In genomic region chr2:27474621-27475484, GRCm38 (mm10) we compare ENCODE assay signal across 8 mouse cellular contexts. TPM values are rescaled to one million over a fixed set of nuclear protein-coding genes. Genes with fewer than 3 reads are reported as not detected.
DNase-seq lines count a peak whose midpoint lies in the region; ATAC-seq and TF ChIP-seq lines count a peak whose summit lies in the region.

No protein-coding gene starts in this region.

- H3K27me3 ChIP-seq in megakaryocyte, embryonic 14.5 days (replicated peaks) = no peaks in the 10 kb centered on the region
- H3K27me3 ChIP-seq in intestine, embryonic 15.5 days (replicated peaks) = no peaks in the 10 kb centered on the region
- no peaks in the 10 kb centered on the region for H3K27me3 ChIP-seq in liver, postnatal 0 days (ENCODE audit: insufficient read depth, low read length)

- H3K9me3 ChIP-seq in megakaryocyte, embryonic 14.5 days = no peaks in the 10 kb centered on the region
- H3K9me3 ChIP-seq in intestine, embryonic 15.5 days = no peaks in the 10 kb centered on the region
- H3K9me3 ChIP-seq in liver, postnatal 0 days (ENCODE audit: low read length) = no peaks in the 10 kb centered on the region

- intact Hi-C loops in gastrocnemius, postnatal 36 days (cut with DNase I) = loop anchor here (2.0 kb wide), 1 partner anchor 40 kb away; the partner anchor contains the start of gene Wdr5

- no peak for TF ChIP-seq EP300 in liver, postnatal 0 days (IDR thresholded peaks at IDR 0.05; ENCODE audit: low read depth)

- no peak for TF ChIP-seq CTCF in liver, postnatal 0 days (IDR thresholded peaks at IDR 0.05; ENCODE audit: low read depth)

- peak overlapping the region; percentile 96 for H3K27ac ChIP-seq in intestine, embryonic 15.5 days
- peak overlapping the region; percentile 93 for H3K27ac ChIP-seq in liver, postnatal 0 days (ENCODE audit: low read depth)

- H3K9ac ChIP-seq in intestine, embryonic 15.5 days = peak overlapping the region; percentile 99
- peak overlapping the region; percentile 88 for H3K9ac ChIP-seq in liver, postnatal 0 days (replicated peaks)

- peaks cover 35% of the 10 kb centered on the region for H3K36me3 ChIP-seq in megakaryocyte, embryonic 14.5 days (replicated peaks; ENCODE audit: low read length)
- H3K36me3 ChIP-seq in intestine, embryonic 15.5 days = peaks cover 4% of the 10 kb centered on the region
- H3K36me3 ChIP-seq in liver, postnatal 0 days (replicated peaks; ENCODE audit: insufficient read depth, low read length) = 0 out of 2 replicates have a peak, but pooled peaks cover 5% of the 10 kb centered on the region

- H3K4me2 ChIP-seq in intestine, embryonic 15.5 days (replicated peaks) = peak overlapping the region; percentile 75
- H3K4me2 ChIP-seq in liver, postnatal 0 days (ENCODE audit: low read depth, low read length) = peak overlapping the region; percentile 90

- under 1% methylated on average over 82 of the region's 84 CpGs for WGBS in intestine, embryonic 15.5 days
- 3% methylated on average over 75 of the region's 84 CpGs for WGBS in liver, postnatal 0 days (ENCODE audit: insufficient replicate concordance)

- peak; percentile 55 for DNase-seq in cerebellum, adult 9-10 months
- DNase-seq in gastrocnemius, postnatal 36 days = peak; percentile 40 to 44
- DNase-seq in liver, postnatal 0 days = peak; percentile 49
- peak; percentile 57 for DNase-seq in retina, embryonic 14.5 days (ENCODE audit: low spot score)
- peak; percentile 60 for DNase-seq in urinary bladder, postnatal 14 days (ENCODE audit: low spot score)

- peaks cover 83% of the 10 kb centered on the region for H3K4me1 ChIP-seq in megakaryocyte, embryonic 14.5 days
- H3K4me1 ChIP-seq in intestine, embryonic 15.5 days (replicated peaks) = peaks cover 47% of the 10 kb centered on the region
- peaks cover 51% of the 10 kb centered on the region for H3K4me1 ChIP-seq in liver, postnatal 0 days (ENCODE audit: insufficient read depth)

- no peak for ATAC-seq in megakaryocyte, adult 5-6 weeks (ENCODE audit: poor library complexity, severe bottlenecking)
- ATAC-seq in intestine, embryonic 15.5 days = peak; percentile 44
- ATAC-seq in liver, postnatal 0 days = peak; percentile 16

- H3K4me3 ChIP-seq in megakaryocyte, embryonic 14.5 days (replicated peaks) = peak overlapping the region; percentile 95
- peak overlapping the region; percentile 99 for H3K4me3 ChIP-seq in intestine, embryonic 15.5 days (replicated peaks)
- peak overlapping the region; percentile 80 for H3K4me3 ChIP-seq in liver, postnatal 0 days (ENCODE audit: low read depth, low read length)

RNA-seq across cellular contexts. Expression of gene Brd3, which starts 32.6 kb away (rescaled TPM):
- 58.4 and 65.2 TPM in 2 replicates for polyA plus RNA-seq in megakaryocyte, embryonic 14.5 days (2012; ENCODE audit: insufficient read depth, low replicate concordance)
- 43.1 and 60.4 TPM in 2 replicates for total RNA-seq in megakaryocyte, adult 5-6 weeks (2015)
- total RNA-seq in megakaryocyte, adult 5-6 weeks (2017) = 22.4 and 28.3 TPM in 2 replicates
- 10 to 100 TPM; 18.7 to 19.5 TPM for total RNA-seq in gastrocnemius, postnatal 36 days (2021)
- polyA plus RNA-seq in intestine, embryonic 15.5 days (2015; fragmentation: Nextera tagmentation; extraction: Ambion mirVana) = 85.7 and 91.2 TPM in 2 replicates
- 26.2 and 29.7 TPM in 2 replicates for polyA plus RNA-seq in liver, postnatal 0 days (2015; fragmentation: Nextera tagmentation; extraction: Ambion mirVana)

RNA-seq across cellular contexts. Expression of gene Brd3os, which starts 32.7 kb away (rescaled TPM):
- polyA plus RNA-seq in megakaryocyte, embryonic 14.5 days (2012; ENCODE audit: insufficient read depth, low replicate concordance) = 0.51 TPM in 1 of 2 replicates, not detected in the other
- total RNA-seq in megakaryocyte, adult 5-6 weeks (2015) = 0.93 TPM in 1 of 2 replicates, not detected in the other
- 0.11 TPM in 1 of 2 replicates, not detected in the other for total RNA-seq in megakaryocyte, adult 5-6 weeks (2017)
- total RNA-seq in gastrocnemius, postnatal 36 days (2021) = 1 to 10 TPM; 1.0 TPM
- 4.8 and 6.1 TPM in 2 replicates for polyA plus RNA-seq in intestine, embryonic 15.5 days (2015; fragmentation: Nextera tagmentation; extraction: Ambion mirVana)
- 0.25 and 0.35 TPM in 2 replicates for polyA plus RNA-seq in liver, postnatal 0 days (2015; fragmentation: Nextera tagmentation; extraction: Ambion mirVana)

RNA-seq across cellular contexts. Expression of gene Wdr5, which starts 40.1 kb away (rescaled TPM):
- 6.3 and 27.6 TPM in 2 replicates for polyA plus RNA-seq in megakaryocyte, embryonic 14.5 days (2012; ENCODE audit: insufficient read depth, low replicate concordance)
- total RNA-seq in megakaryocyte, adult 5-6 weeks (2015) = 21.3 and 22.2 TPM in 2 replicates
- 42.8 and 44.8 TPM in 2 replicates for total RNA-seq in megakaryocyte, adult 5-6 weeks (2017)
- total RNA-seq in gastrocnemius, postnatal 36 days (2021) = 10 to 100 TPM; 14.5 to 16.8 TPM
- 49.6 and 50.2 TPM in 2 replicates for polyA plus RNA-seq in intestine, embryonic 15.5 days (2015; fragmentation: Nextera tagmentation; extraction: Ambion mirVana)
- polyA plus RNA-seq in liver, postnatal 0 days (2015; fragmentation: Nextera tagmentation; extraction: Ambion mirVana) = 14.6 and 16.6 TPM in 2 replicates

RNA-seq across cellular contexts. Expression of gene Vav2, which starts 48.0 kb away (rescaled TPM):
- polyA plus RNA-seq in megakaryocyte, embryonic 14.5 days (2012; ENCODE audit: insufficient read depth, low replicate concordance) = 2.8 and 5.5 TPM in 2 replicates
- total RNA-seq in megakaryocyte, adult 5-6 weeks (2015) = 5.9 and 8.0 TPM in 2 replicates
- total RNA-seq in megakaryocyte, adult 5-6 weeks (2017) = 11.0 and 11.5 TPM in 2 replicates
- total RNA-seq in gastrocnemius, postnatal 36 days (2021) = 1 to 10 TPM; 3.1 to 3.9 TPM
- polyA plus RNA-seq in intestine, embryonic 15.5 days (2015; fragmentation: Nextera tagmentation; extraction: Ambion mirVana) = 5.4 and 6.1 TPM in 2 replicates
- polyA plus RNA-seq in liver, postnatal 0 days (2015; fragmentation: Nextera tagmentation; extraction: Ambion mirVana) = 5.4 and 6.3 TPM in 2 replicates
